Mouse (Mus musculus): Measurements from ENCODE around the gene Gpn2.

- TF ChIP-seq POLR2A (IDR thresholded peaks at IDR 0.05; ENCODE audit: borderline replicate concordance, extremely low read depth, low read depth, low read length) = no peak
- TF ChIP-seq CTCF (IDR thresholded peaks at IDR 0.05; ENCODE audit: insufficient read depth, low read length) = no peak
Measured at GRCm38 (mm10) chr4:133553448-133554330, 30.5 kb upstream of the Gpn2 start.

Data from lung, adult 2 months (tissue).